In genomic region chr8:106978755-106979251, GRCm38 (mm10) we compare ENCODE assay signal across 8 mouse cellular contexts. TPM values are rescaled to one million over a fixed set of nuclear protein-coding genes. Genes with fewer than 3 reads are reported as not detected.
DNase-seq lines count a peak whose midpoint lies in the region; ATAC-seq lines count a peak whose summit lies in the region.

No protein-coding gene starts in this region.

- DNase-seq in forebrain, embryonic 11.5 days (ENCODE audit: low spot score) = no peak
- DNase-seq in forebrain, embryonic 10.5 days (ENCODE audit: extremely low spot score, low spot score) = no peak
- DNase-seq in retina, adult 2 months (ENCODE audit: low read depth, low spot score) = peak; percentile 41
- no peak for DNase-seq in retina, embryonic 14.5 days (ENCODE audit: low spot score)
- peak; percentile 59 to 72 for DNase-seq in kidney, postnatal 36 days
- DNase-seq in skeletal muscle tissue, adult 2 months (ENCODE audit: low read depth, low spot score) = peak; percentile 44

- WGBS in forebrain, embryonic 11.5 days = 29% methylated on average over 2 of the region's 2 CpGs
- 53% methylated on average over 2 of the region's 2 CpGs for WGBS in forebrain, embryonic 10.5 days

- no peaks in the 10 kb centered on the region; the same call in 1 of the 2 replicates for H3K27me3 ChIP-seq in forebrain, embryonic 11.5 days (ENCODE audit: control insufficient read depth, insufficient read depth, low read length)
- no peaks in the 10 kb centered on the region for H3K27me3 ChIP-seq in forebrain, embryonic 10.5 days (ENCODE audit: poor library complexity, severe bottlenecking)

- no peaks in the 10 kb centered on the region for H3K36me3 ChIP-seq in forebrain, embryonic 11.5 days (ENCODE audit: control insufficient read depth, insufficient read depth, low read length)
- peaks cover 16% of the 10 kb centered on the region; the same call in 1 of the 2 replicates for H3K36me3 ChIP-seq in forebrain, embryonic 10.5 days (replicated peaks)

- no peak overlapping the region for H3K4me3 ChIP-seq in forebrain, embryonic 11.5 days (ENCODE audit: low read depth, low read length)
- H3K4me3 ChIP-seq in forebrain, embryonic 10.5 days = no peak overlapping the region

- H3K9me3 ChIP-seq in forebrain, embryonic 11.5 days (ENCODE audit: control insufficient read depth, low read length) = no peaks in the 10 kb centered on the region
- H3K9me3 ChIP-seq in forebrain, embryonic 10.5 days = no peaks in the 10 kb centered on the region

- H3K4me2 ChIP-seq in forebrain, embryonic 11.5 days (ENCODE audit: low read depth, low read length, severe bottlenecking) = no peak overlapping the region

- no peak overlapping the region for H3K9ac ChIP-seq in forebrain, embryonic 11.5 days (ENCODE audit: low read length)

- peak; percentile 61; the same call in 1 of the 2 replicates for ATAC-seq in forebrain, embryonic 11.5 days (replicated peaks; ENCODE audit: low FRiP score)
- no peak for ATAC-seq in erythroid progenitor cell, adult 5-6 weeks (replicated peaks; ENCODE audit: low FRiP score, poor library complexity, severe bottlenecking)
- ATAC-seq in granulocyte monocyte progenitor cell, adult 5-6 weeks (replicated peaks; ENCODE audit: poor library complexity, severe bottlenecking) = no peak

- no peaks in the 10 kb centered on the region for H3K4me1 ChIP-seq in forebrain, embryonic 11.5 days (replicated peaks; ENCODE audit: control insufficient read depth, insufficient read depth, low read length)
- H3K4me1 ChIP-seq in forebrain, embryonic 10.5 days = peaks cover 11% of the 10 kb centered on the region

- no peak overlapping the region for H3K27ac ChIP-seq in forebrain, embryonic 11.5 days (ENCODE audit: low read depth, low read length)
- no peak overlapping the region for H3K27ac ChIP-seq in forebrain, embryonic 10.5 days

RNA-seq across cellular contexts. Expression of gene Sntb2, which starts 43.3 kb away (rescaled TPM):
- 7.9 and 9.5 TPM in 2 replicates for polyA plus RNA-seq in forebrain, embryonic 11.5 days (2014; fragmentation: Nextera tagmentation; extraction: Ambion mirVana)
- 7.4 and 7.7 TPM in 2 replicates for polyA plus RNA-seq in forebrain, embryonic 10.5 days (2016; fragmentation: Nextera tagmentation; extraction: Ambion mirVana)
- 0.36 and 1.7 TPM in 2 replicates for total RNA-seq in erythroid progenitor cell, adult 5-6 weeks (2015; ENCODE audit: low replicate concordance)
- total RNA-seq in erythroid progenitor cell, adult 5-6 weeks (2017; ENCODE audit: low replicate concordance) = 0.76 and 0.90 TPM in 2 replicates
- 5.4 and 7.1 TPM in 2 replicates for total RNA-seq in granulocyte monocyte progenitor cell, adult 5-6 weeks (2014; fragmentation: Nextera tagmentation)
- total RNA-seq in granulocyte monocyte progenitor cell, adult 5-6 weeks (2017) = 5.9 and 6.2 TPM in 2 replicates

RNA-seq across cellular contexts. Expression of gene Vps4a, which starts 52.2 kb away (rescaled TPM):
- 84.9 and 85.5 TPM in 2 replicates for polyA plus RNA-seq in forebrain, embryonic 11.5 days (2014; fragmentation: Nextera tagmentation; extraction: Ambion mirVana)
- 67.6 and 69.5 TPM in 2 replicates for polyA plus RNA-seq in forebrain, embryonic 10.5 days (2016; fragmentation: Nextera tagmentation; extraction: Ambion mirVana)
- 14.7 and 15.9 TPM in 2 replicates for total RNA-seq in erythroid progenitor cell, adult 5-6 weeks (2015; ENCODE audit: low replicate concordance)
- total RNA-seq in erythroid progenitor cell, adult 5-6 weeks (2017; ENCODE audit: low replicate concordance) = 13.0 and 19.4 TPM in 2 replicates
- total RNA-seq in granulocyte monocyte progenitor cell, adult 5-6 weeks (2014; fragmentation: Nextera tagmentation) = 21.7 and 22.4 TPM in 2 replicates
- total RNA-seq in granulocyte monocyte progenitor cell, adult 5-6 weeks (2017) = 29.8 and 31.7 TPM in 2 replicates

Comparison
In these comparisons a context has a peak if more than half of its experiments do, and no peak if none do; other contexts are left out.
1. DNase-seq: peak in retina, adult 2 months (single experiment), kidney, postnatal 36 days (2 of 2) and skeletal muscle tissue, adult 2 months (single experiment); none in forebrain, embryonic 11.5 days (single experiment), forebrain, embryonic 10.5 days (single experiment) and retina, embryonic 14.5 days (single experiment).